Mouse (Mus musculus): Measurements from ENCODE around the gene Tpst1. TPM values are rescaled to one million over a fixed set of nuclear protein-coding genes. Genes with fewer than 3 reads are reported as not detected.

The Tpst1 gene
- polyA plus RNA-seq, 1 experiment from 2014 or later: 28.7 TPM

- WGBS: 67% methylated on average over 18 of the region's 18 CpGs
- H3K27ac ChIP-seq (ENCODE audit: low read depth, low read length): no peak overlapping the region
- H3K4me2 ChIP-seq (replicated peaks; ENCODE audit: low read depth): no peak overlapping the region
- no peak overlapping the region for H3K4me3 ChIP-seq (ENCODE audit: low read depth, low read length)
- no peak for ATAC-seq
- no peak overlapping the region for H3K9ac ChIP-seq (ENCODE audit: low read depth, low read length)
- no peak for TF ChIP-seq CTCF (IDR thresholded peaks at IDR 0.05; ENCODE audit: low read depth)
- no peaks in the 10 kb centered on the region for H3K36me3 ChIP-seq (ENCODE audit: control insufficient read depth, insufficient read depth)
- H3K27me3 ChIP-seq (replicated peaks; ENCODE audit: control insufficient read depth, insufficient read depth, low read length): no peaks in the 10 kb centered on the region
- no peaks in the 10 kb centered on the region for H3K9me3 ChIP-seq (ENCODE audit: control insufficient read depth)
- no peaks in the 10 kb centered on the region for H3K4me1 ChIP-seq (replicated peaks; ENCODE audit: control insufficient read depth, insufficient read depth, low read length)
Observed at GRCm38 (mm10) chr5:130089626-130090393, 16.7 kb downstream of the Tpst1 start.

DNA sequence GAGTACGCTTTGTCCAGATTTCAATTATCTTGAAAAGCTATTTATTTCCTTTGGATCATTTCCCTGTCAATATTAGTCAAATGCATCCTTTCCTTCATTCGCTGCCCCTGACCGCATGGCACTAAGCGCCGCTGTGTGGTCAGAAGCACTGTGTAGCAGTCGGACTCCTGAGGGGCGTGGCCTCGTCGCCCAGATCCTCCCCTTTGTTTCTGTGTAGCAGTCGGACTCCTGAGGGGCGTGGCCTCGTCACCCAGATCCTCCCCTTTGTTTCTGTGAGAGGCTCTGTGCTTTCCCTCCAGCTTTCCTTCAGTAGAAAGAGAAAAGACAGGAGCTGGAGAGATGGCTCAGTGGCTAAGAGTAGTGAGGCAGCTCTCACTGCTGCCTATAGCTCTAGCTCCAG, 23.6 kb downstream of the Tpst1 start:
- H3K4me2 ChIP-seq (replicated peaks; ENCODE audit: low read depth): no peak overlapping the region

GRCm38 (mm10) chr5:130097837-130098236, 24.7 kb downstream of the Tpst1 start:
- Histone ChIP-seq H3K4me2 (replicated peaks; ENCODE audit: low read depth) (no peak overlapping the region), H3K27me3 (replicated peaks; ENCODE audit: control insufficient read depth, insufficient read depth, low read length) (no peaks in the 10 kb centered on the region), H3K27ac (ENCODE audit: low read depth, low read length) (no peak overlapping the region), H3K9me3 (ENCODE audit: control insufficient read depth) (no peaks in the 10 kb centered on the region), H3K4me1 (replicated peaks; ENCODE audit: control insufficient read depth, insufficient read depth, low read length) (no peaks in the 10 kb centered on the region), H3K36me3 (ENCODE audit: control insufficient read depth, insufficient read depth) (peaks cover 5% of the 10 kb centered on the region; the same call in 1 of the 2 replicates), H3K4me3 (ENCODE audit: low read depth, low read length) (no peak overlapping the region), H3K9ac (ENCODE audit: low read depth, low read length) (no peak overlapping the region)
- no peak for ATAC-seq
- WGBS: 31% methylated on average over 2 of the region's 2 CpGs
- no peak for TF ChIP-seq CTCF (IDR thresholded peaks at IDR 0.05; ENCODE audit: low read depth)

More for the DNA sequence above, 23.6 kb downstream of the Tpst1 start:
- peak; percentile 60; the same call in 1 of the 2 replicates for ATAC-seq
- Histone ChIP-seq H3K4me1 (replicated peaks; ENCODE audit: control insufficient read depth, insufficient read depth, low read length) (no peaks in the 10 kb centered on the region), H3K27ac (ENCODE audit: low read depth, low read length) (no peak overlapping the region), H3K4me3 (ENCODE audit: low read depth, low read length) (no peak overlapping the region), H3K36me3 (ENCODE audit: control insufficient read depth, insufficient read depth) (peaks cover 3% of the 10 kb centered on the region; the same call in 1 of the 2 replicates), H3K9ac (ENCODE audit: low read depth, low read length) (no peak overlapping the region), H3K9me3 (ENCODE audit: control insufficient read depth) (no peaks in the 10 kb centered on the region), H3K27me3 (replicated peaks; ENCODE audit: control insufficient read depth, insufficient read depth, low read length) (no peaks in the 10 kb centered on the region)
- 60% methylated on average over 12 of the region's 12 CpGs for WGBS
- TF ChIP-seq CTCF (IDR thresholded peaks at IDR 0.05; ENCODE audit: low read depth): peak; percentile 14; the same call in 1 of the 2 replicates

DNA sequence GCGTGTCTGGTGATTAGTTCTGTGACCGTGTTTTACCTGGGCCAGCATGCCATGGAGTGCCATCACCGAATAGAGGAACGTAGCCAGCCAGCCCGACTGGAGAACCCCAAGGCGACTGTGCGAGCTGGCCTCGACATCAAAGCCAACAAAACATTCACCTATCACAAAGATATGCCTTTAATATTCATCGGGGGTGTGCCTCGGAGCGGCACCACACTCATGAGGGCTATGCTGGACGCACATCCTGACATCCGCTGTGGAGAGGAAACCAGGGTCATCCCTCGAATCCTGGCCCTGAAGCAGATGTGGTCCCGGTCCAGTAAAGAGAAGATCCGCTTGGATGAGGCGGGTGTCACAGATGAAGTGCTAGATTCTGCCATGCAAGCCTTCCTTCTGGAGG, 28.6 kb downstream of the Tpst1 start:
- peaks cover 5% of the 10 kb centered on the region; the same call in 1 of the 2 replicates for H3K36me3 ChIP-seq (ENCODE audit: control insufficient read depth, insufficient read depth)
- H3K9me3 ChIP-seq (ENCODE audit: control insufficient read depth): no peaks in the 10 kb centered on the region
- 94% methylated on average over 17 of the region's 17 CpGs for WGBS
- no peak for ATAC-seq
- no peak overlapping the region for H3K27ac ChIP-seq (ENCODE audit: low read depth, low read length)
- no peak overlapping the region for H3K4me2 ChIP-seq (replicated peaks; ENCODE audit: low read depth)
- H3K4me1 ChIP-seq (replicated peaks; ENCODE audit: control insufficient read depth, insufficient read depth, low read length): no peaks in the 10 kb centered on the region
- no peak for TF ChIP-seq CTCF (IDR thresholded peaks at IDR 0.05; ENCODE audit: low read depth)
- H3K4me3 ChIP-seq (ENCODE audit: low read depth, low read length): no peak overlapping the region
- H3K9ac ChIP-seq (ENCODE audit: low read depth, low read length): no peak overlapping the region
- H3K27me3 ChIP-seq (replicated peaks; ENCODE audit: control insufficient read depth, insufficient read depth, low read length): no peaks in the 10 kb centered on the region

- H3K36me3 ChIP-seq (ENCODE audit: control insufficient read depth, insufficient read depth): no peaks in the 10 kb centered on the region
- no peak overlapping the region for H3K27ac ChIP-seq (ENCODE audit: low read depth, low read length)
- no peak overlapping the region for H3K4me2 ChIP-seq (replicated peaks; ENCODE audit: low read depth)
- TF ChIP-seq CTCF (IDR thresholded peaks at IDR 0.05; ENCODE audit: low read depth): no peak
- no peaks in the 10 kb centered on the region for H3K27me3 ChIP-seq (replicated peaks; ENCODE audit: control insufficient read depth, insufficient read depth, low read length)
- H3K9ac ChIP-seq (ENCODE audit: low read depth, low read length): no peak overlapping the region
- no peak for ATAC-seq
- H3K9me3 ChIP-seq (ENCODE audit: control insufficient read depth): no peaks in the 10 kb centered on the region
- no peak overlapping the region for H3K4me3 ChIP-seq (ENCODE audit: low read depth, low read length)
- H3K4me1 ChIP-seq (replicated peaks; ENCODE audit: control insufficient read depth, insufficient read depth, low read length): no peaks in the 10 kb centered on the region
- WGBS: 82% methylated on average over 3 of the region's 3 CpGs
Observed at GRCm38 (mm10) chr5:130109348-130109747, 36.2 kb downstream of the Tpst1 start.

- WGBS: 84% methylated on average over 12 of the region's 12 CpGs
- H3K9me3 ChIP-seq (ENCODE audit: control insufficient read depth): no peaks in the 10 kb centered on the region
- no peaks in the 10 kb centered on the region for H3K36me3 ChIP-seq (ENCODE audit: control insufficient read depth, insufficient read depth)
- no peaks in the 10 kb centered on the region for H3K27me3 ChIP-seq (replicated peaks; ENCODE audit: control insufficient read depth, insufficient read depth, low read length)
- H3K9ac ChIP-seq (ENCODE audit: low read depth, low read length): no peak overlapping the region
- ATAC-seq: no peak
- H3K27ac ChIP-seq (ENCODE audit: low read depth, low read length): no peak overlapping the region
- no peak overlapping the region for H3K4me2 ChIP-seq (replicated peaks; ENCODE audit: low read depth)
- no peak for TF ChIP-seq CTCF (IDR thresholded peaks at IDR 0.05; ENCODE audit: low read depth)
- no peak overlapping the region for H3K4me3 ChIP-seq (ENCODE audit: low read depth, low read length)
- no peaks in the 10 kb centered on the region for H3K4me1 ChIP-seq (replicated peaks; ENCODE audit: control insufficient read depth, insufficient read depth, low read length)
Observed at GRCm38 (mm10) chr5:130110632-130111464, 37.7 kb downstream of the Tpst1 start.

Data from intestine, postnatal 0 days (tissue).